In the genomic region with DNA sequence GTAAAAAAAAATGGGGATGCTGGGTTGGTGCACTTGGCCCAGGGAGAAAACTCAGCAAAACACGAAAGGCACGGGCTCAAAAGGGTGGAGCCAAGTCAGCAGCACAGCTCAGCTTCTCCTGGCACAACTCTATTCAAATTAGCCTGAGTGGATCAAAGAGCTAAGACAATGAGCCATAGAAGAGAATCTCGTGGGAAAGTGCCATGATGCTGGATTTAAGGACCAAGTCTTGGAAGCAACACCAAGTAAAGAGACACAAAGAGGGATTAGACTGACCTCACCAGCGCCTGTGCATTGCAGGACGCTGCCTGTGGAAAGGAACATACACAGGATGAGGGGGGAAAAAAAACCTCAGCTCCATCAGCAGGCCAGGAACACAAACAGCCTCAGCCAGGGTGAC, we compare ENCODE assay signal across 19 mouse cellular contexts.
DNase-seq lines count a peak whose midpoint lies in the region; ATAC-seq and TF ChIP-seq lines count a peak whose summit lies in the region.
"Had no signal": no experiment of that assay in that cellular context is flagged by ENCODE, and none has a peak within 500 bp of the region (broad histone marks: within the 10 kb centered on the region; RNA-seq: fewer than 3 reads in every experiment).

No protein-coding gene starts in this region.

- H3K27ac ChIP-seq in hindbrain, embryonic 10.5 days, result peak overlapping the region; percentile 72
- H3K27ac ChIP-seq in hindbrain, embryonic 14.5 days, result no peak overlapping the region
- H3K27ac ChIP-seq in forebrain, embryonic 16.5 days (ENCODE audit: low read length), result no peak overlapping the region
- H3K27ac ChIP-seq in midbrain, embryonic 12.5 days (replicated peaks), result peak overlapping the region; percentile 43
- peak overlapping the region; percentile 58 for H3K27ac ChIP-seq in neural tube, embryonic 15.5 days (replicated peaks)
- H3K27ac ChIP-seq in gastrocnemius, adult 2 months, result no peak overlapping the region
- H3K27ac ChIP-seq in kidney, embryonic 14.5 days (ENCODE audit: low read depth, low read length), result no peak overlapping the region
- H3K27ac ChIP-seq: embryonic facial prominence, embryonic 13.5 days; kidney, postnatal 0 days; limb, embryonic 13.5 days; liver, embryonic 14.5 days had no signal

- no peak for ATAC-seq in hindbrain, embryonic 14.5 days (ENCODE audit: low FRiP score)
- ATAC-seq in forebrain, embryonic 16.5 days, result peak; percentile 46
- no peak; the same call in 1 of the 2 replicates for ATAC-seq in midbrain, embryonic 12.5 days (ENCODE audit: low FRiP score, low read depth)
- no peak for ATAC-seq in neural tube, embryonic 15.5 days (ENCODE audit: low FRiP score)
- no peak for ATAC-seq in kidney, embryonic 14.5 days (ENCODE audit: low FRiP score, low TSS enrichment)
- ATAC-seq: CD4-positive, CD25-positive, alpha-beta regulatory T cell, adult 4 months; intestine, postnatal 0 days had no signal

- H3K4me2 ChIP-seq in hindbrain, embryonic 14.5 days (replicated peaks), result no peak overlapping the region
- H3K4me2 ChIP-seq in forebrain, embryonic 16.5 days (ENCODE audit: low read length), result no peak overlapping the region
- H3K4me2 ChIP-seq in midbrain, embryonic 12.5 days (replicated peaks), result no peak overlapping the region
- H3K4me2 ChIP-seq in neural tube, embryonic 15.5 days, result no peak overlapping the region
- no peak overlapping the region for H3K4me2 ChIP-seq in kidney, embryonic 14.5 days (replicated peaks; ENCODE audit: low read depth, low read length)
- H3K4me2 ChIP-seq: embryonic facial prominence, embryonic 13.5 days; limb, embryonic 13.5 days had no signal

- no peak for TF ChIP-seq CTCF in gastrocnemius, adult 2 months (IDR thresholded peaks at IDR 0.05)

- no peaks in the 10 kb centered on the region for H3K27me3 ChIP-seq in hindbrain, embryonic 10.5 days (ENCODE audit: insufficient read depth, poor library complexity, severe bottlenecking)
- no peaks in the 10 kb centered on the region for H3K27me3 ChIP-seq in hindbrain, embryonic 14.5 days (ENCODE audit: control insufficient read depth, insufficient read depth, low read length)
- H3K27me3 ChIP-seq in forebrain, embryonic 16.5 days (replicated peaks; ENCODE audit: control insufficient read depth, insufficient read depth, low read length), result peaks cover 10% of the 10 kb centered on the region
- H3K27me3 ChIP-seq in midbrain, embryonic 12.5 days, result no peaks in the 10 kb centered on the region
- H3K27me3 ChIP-seq in neural tube, embryonic 15.5 days (replicated peaks), result no peaks in the 10 kb centered on the region
- no peaks in the 10 kb centered on the region for H3K27me3 ChIP-seq in kidney, embryonic 14.5 days (ENCODE audit: control insufficient read depth, insufficient read depth, low read length)
- H3K27me3 ChIP-seq: embryonic facial prominence, embryonic 13.5 days; limb, embryonic 13.5 days had no signal

- H3K4me3 ChIP-seq in hindbrain, embryonic 10.5 days, result no peak overlapping the region
- H3K4me3 ChIP-seq in hindbrain, embryonic 14.5 days (replicated peaks; ENCODE audit: low read length), result no peak overlapping the region
- no peak overlapping the region for H3K4me3 ChIP-seq in forebrain, embryonic 16.5 days (replicated peaks; ENCODE audit: low read length)
- no peak overlapping the region for H3K4me3 ChIP-seq in midbrain, embryonic 12.5 days
- H3K4me3 ChIP-seq in neural tube, embryonic 15.5 days (replicated peaks), result no peak overlapping the region
- H3K4me3 ChIP-seq in gastrocnemius, adult 2 months, result no peak overlapping the region
- no peak overlapping the region for H3K4me3 ChIP-seq in kidney, embryonic 14.5 days (ENCODE audit: low read length)
- H3K4me3 ChIP-seq: embryonic facial prominence, embryonic 13.5 days; limb, embryonic 13.5 days had no signal

- H3K36me3 ChIP-seq in hindbrain, embryonic 10.5 days, result no peaks in the 10 kb centered on the region
- no peaks in the 10 kb centered on the region for H3K36me3 ChIP-seq in hindbrain, embryonic 14.5 days (replicated peaks; ENCODE audit: control insufficient read depth, insufficient read depth)
- no peaks in the 10 kb centered on the region for H3K36me3 ChIP-seq in forebrain, embryonic 16.5 days (ENCODE audit: control insufficient read depth, insufficient read depth)
- no peaks in the 10 kb centered on the region for H3K36me3 ChIP-seq in midbrain, embryonic 12.5 days
- no peaks in the 10 kb centered on the region for H3K36me3 ChIP-seq in neural tube, embryonic 15.5 days
- H3K36me3 ChIP-seq in kidney, embryonic 14.5 days (ENCODE audit: control insufficient read depth, insufficient read depth, low read length), result no peaks in the 10 kb centered on the region
- H3K36me3 ChIP-seq: embryonic facial prominence, embryonic 13.5 days; G1E; limb, embryonic 13.5 days had no signal

- no peak for DNase-seq in hindbrain, embryonic 10.5 days (ENCODE audit: low spot score)
- no peak for DNase-seq in hindbrain, embryonic 14.5 days (ENCODE audit: low spot score)
- no peak for DNase-seq in gastrocnemius, adult 2 months
- DNase-seq in ovary, postnatal 10 days (ENCODE audit: low spot score), result no peak
- DNase-seq: adrenal gland, postnatal 36 days; cerebellum, adult 9-10 months; heart, postnatal 4 days; right cerebral cortex, postnatal 25 days had no signal

- intact Hi-C loops in gastrocnemius, adult 2 months (cut with DNase I), result no loop called here

- peaks cover 75% of the 10 kb centered on the region for H3K4me1 ChIP-seq in hindbrain, embryonic 10.5 days (replicated peaks)
- peaks cover 9% of the 10 kb centered on the region; the same call in 1 of the 2 replicates for H3K4me1 ChIP-seq in hindbrain, embryonic 14.5 days (replicated peaks; ENCODE audit: control insufficient read depth, insufficient read depth, low read length)
- peaks cover 28% of the 10 kb centered on the region for H3K4me1 ChIP-seq in forebrain, embryonic 16.5 days (replicated peaks; ENCODE audit: control insufficient read depth, insufficient read depth, low read length)
- peaks cover 42% of the 10 kb centered on the region for H3K4me1 ChIP-seq in midbrain, embryonic 12.5 days
- H3K4me1 ChIP-seq in neural tube, embryonic 15.5 days, result peaks cover 28% of the 10 kb centered on the region
- peaks cover 12% of the 10 kb centered on the region; the same call in 1 of the 2 replicates for H3K4me1 ChIP-seq in kidney, embryonic 14.5 days (ENCODE audit: control insufficient read depth, insufficient read depth, low read length)

- no peaks in the 10 kb centered on the region for H3K9me3 ChIP-seq in hindbrain, embryonic 10.5 days
- H3K9me3 ChIP-seq in hindbrain, embryonic 14.5 days (ENCODE audit: control insufficient read depth, low read length), result no peaks in the 10 kb centered on the region
- no peaks in the 10 kb centered on the region for H3K9me3 ChIP-seq in forebrain, embryonic 16.5 days (ENCODE audit: control insufficient read depth, low read length)
- H3K9me3 ChIP-seq in midbrain, embryonic 12.5 days, result no peaks in the 10 kb centered on the region
- H3K9me3 ChIP-seq in neural tube, embryonic 15.5 days (replicated peaks), result no peaks in the 10 kb centered on the region
- H3K9me3 ChIP-seq in kidney, embryonic 14.5 days (ENCODE audit: control insufficient read depth, low read length), result no peaks in the 10 kb centered on the region
- H3K9me3 ChIP-seq: embryonic facial prominence, embryonic 13.5 days; G1E; limb, embryonic 13.5 days had no signal

- H3K9ac ChIP-seq in hindbrain, embryonic 14.5 days, result no peak overlapping the region
- H3K9ac ChIP-seq in forebrain, embryonic 16.5 days (replicated peaks; ENCODE audit: low read depth, low read length), result no peak overlapping the region
- H3K9ac ChIP-seq in midbrain, embryonic 12.5 days (replicated peaks), result no peak overlapping the region
- no peak overlapping the region for H3K9ac ChIP-seq in neural tube, embryonic 15.5 days (replicated peaks)
- H3K9ac ChIP-seq in kidney, embryonic 14.5 days (ENCODE audit: low read depth, low read length), result no peak overlapping the region
- H3K9ac ChIP-seq: embryonic facial prominence, embryonic 13.5 days; limb, embryonic 13.5 days; liver, embryonic 14.5 days had no signal

- 50% methylated on average over 5 of the region's 5 CpGs for WGBS in hindbrain, embryonic 10.5 days
- 30% methylated on average over 5 of the region's 5 CpGs for WGBS in hindbrain, embryonic 14.5 days
- 7% methylated on average over 5 of the region's 5 CpGs for WGBS in forebrain, embryonic 16.5 days
- WGBS in midbrain, embryonic 12.5 days, result 25% methylated on average over 5 of the region's 5 CpGs
- 27% methylated on average over 5 of the region's 5 CpGs for WGBS in neural tube, embryonic 15.5 days
- 60% methylated on average over 5 of the region's 5 CpGs for WGBS in kidney, embryonic 14.5 days

Comparison
In these comparisons a context has a peak if more than half of its experiments do, and no peak if none do; other contexts are left out.
1. H3K27ac ChIP-seq: peak in hindbrain, embryonic 10.5 days (single experiment), midbrain, embryonic 12.5 days (single experiment) and neural tube, embryonic 15.5 days (single experiment); none in hindbrain, embryonic 14.5 days (single experiment), forebrain, embryonic 16.5 days (single experiment), gastrocnemius, adult 2 months (single experiment) and kidney, embryonic 14.5 days (single experiment).